Mouse (Mus musculus) lung, adult 2 months (tissue): ENCODE data around the gene Klrb1. TPM values are rescaled to one million over a fixed set of nuclear protein-coding genes. Genes with fewer than 3 reads are reported as not detected.

ENCODE experiments used
- DNase-seq: peaks from one replicate; pipeline ENCODE4 v3.0.0; 2022
- H3K4me1 ChIP-seq: fragments of 200-500 bp; 2 replicates; pipeline ENCODE4 v1.6.1; 2011; ENCODE audit warnings: low read length; ENCODE audit not compliant: control insufficient read depth, insufficient read depth
- H3K4me3 ChIP-seq: fragments of 200-500 bp; replicated peaks from 2 replicates; pipeline ENCODE3; 2011; ENCODE audit warnings: low read depth, mild to moderate bottlenecking, control low read depth, low read length; ENCODE audit errors: extremely low read depth
- CTCF ChIP-seq: fragments of 200-500 bp; IDR thresholded peaks from 2 replicates; pipeline ENCODE4 v1.5.1; 2011; ENCODE audit warnings: mild to moderate bottlenecking, low read length, control low read depth; ENCODE audit not compliant: insufficient read depth
- POLR2A ChIP-seq: fragments of 200-500 bp; IDR thresholded peaks from 2 replicates; pipeline ENCODE4 v1.6.1; 2011; ENCODE audit warnings: low read depth, mild to moderate bottlenecking, control low read depth, low read length, borderline replicate concordance; ENCODE audit errors: extremely low read depth
- WGBS: fragments of 180-500 bp; shearing (Covaris S2); methylation state at CpG from one replicate; pipeline ENCODE4 v1.1.7; 2018; 5-methylcytosine and 5-hydroxymethylcytosine counted together
- polyA plus RNA-seq: library from polyadenylated mRNA; depleted of rRNA; stranded (reverse); fragments of >200 nt; gene quantifications from 2 replicates; pipeline ENCODE4 v1.2.3, GENCODE M21; 2012; rRNA removed

Klrb1 gene
- polyA plus RNA-seq, 1 experiment: not detected

DNA sequence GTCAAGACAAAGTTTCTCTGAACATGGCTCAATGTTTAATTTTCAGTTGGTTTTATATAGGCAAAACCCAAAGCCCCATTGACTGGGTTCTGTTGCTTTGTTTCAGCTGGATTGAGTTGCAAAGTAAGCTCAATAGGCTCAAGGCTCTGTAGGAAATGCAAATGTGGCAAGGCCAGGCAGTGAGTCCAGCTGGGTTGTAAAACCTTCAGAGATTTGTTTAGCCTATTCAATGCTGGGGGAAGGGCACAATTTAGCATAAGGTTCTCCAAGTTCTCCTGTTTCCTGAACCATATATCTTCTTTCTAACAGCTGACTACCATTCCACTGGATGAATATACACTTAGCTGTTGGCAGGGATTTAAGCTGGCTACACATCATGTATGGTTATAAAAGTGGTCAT, 12.0 kb upstream of the Klrb1 start:
- TF ChIP-seq POLR2A (no peak), CTCF (no peak)
- no peak overlapping the region for H3K4me3 ChIP-seq
- H3K4me1 ChIP-seq: no peaks in the 10 kb centered on the region; the same call in 1 of the 2 replicates
- DNase-seq: no peak

DNA sequence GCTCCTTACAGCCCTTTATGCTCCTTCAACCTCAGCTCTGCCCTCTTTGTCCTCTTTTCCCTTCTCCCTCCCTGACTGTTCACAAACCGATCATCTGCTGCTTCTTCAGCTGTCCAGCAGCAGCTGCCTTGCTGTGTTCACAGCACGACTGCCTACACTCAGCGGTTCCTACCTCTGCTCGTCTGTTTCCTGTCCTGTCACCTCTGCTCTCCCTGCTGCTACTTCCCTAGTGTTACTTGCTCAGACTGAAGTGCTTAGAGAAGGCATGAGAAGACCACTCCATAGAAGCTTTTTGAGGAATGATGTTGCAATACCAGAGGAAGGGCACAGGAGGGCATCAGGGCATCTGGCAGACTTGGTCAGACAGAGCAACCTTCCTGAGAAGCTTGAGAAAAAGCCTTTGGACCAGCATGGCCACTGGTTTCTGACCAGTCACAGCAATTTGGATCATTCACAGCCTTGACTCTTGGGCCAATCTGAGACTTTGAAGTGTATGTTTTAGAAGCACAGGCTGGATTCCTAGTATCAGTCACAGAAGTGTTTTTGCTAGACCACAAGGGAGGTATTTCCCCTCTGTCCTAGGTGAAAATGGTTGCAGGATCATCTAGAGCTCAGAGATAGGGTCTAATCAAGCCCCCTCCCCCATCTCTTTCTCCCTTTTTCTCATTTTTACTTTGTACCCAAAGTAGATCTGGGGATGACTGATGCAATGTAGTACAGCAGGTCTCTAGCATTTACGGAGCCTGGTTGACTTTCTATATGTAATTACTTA, 11.2 kb upstream of the Klrb1 start:
- TF ChIP-seq CTCF (no peak), POLR2A (no peak)
- DNase-seq: no peak
- Histone ChIP-seq H3K4me1 (no peaks in the 10 kb centered on the region; the same call in 1 of the 2 replicates), H3K4me3 (no peak overlapping the region)
- 42% methylated on average over 5 of the region's 5 CpGs for WGBS

DNA sequence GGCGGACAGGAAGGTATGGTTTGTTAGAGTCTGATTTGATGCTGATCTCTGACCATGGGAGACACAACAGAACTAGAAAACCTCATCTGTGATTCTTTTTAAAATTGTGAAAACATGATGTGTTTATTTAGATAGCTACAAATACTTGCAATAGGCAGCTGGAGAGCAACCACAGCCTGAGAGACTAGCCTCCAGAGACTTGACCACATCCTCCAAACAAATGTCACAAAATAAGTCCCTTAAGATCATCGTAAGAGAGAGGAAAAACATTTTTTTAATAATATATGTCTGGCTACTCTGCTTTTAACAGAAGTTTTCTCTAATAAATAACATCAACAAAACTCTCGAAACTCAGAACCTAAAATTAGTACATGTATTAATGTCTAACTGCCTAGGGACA, 9.2 kb upstream of the Klrb1 start:
- DNase-seq: no peak
- no peak overlapping the region for H3K4me3 ChIP-seq

DNA sequence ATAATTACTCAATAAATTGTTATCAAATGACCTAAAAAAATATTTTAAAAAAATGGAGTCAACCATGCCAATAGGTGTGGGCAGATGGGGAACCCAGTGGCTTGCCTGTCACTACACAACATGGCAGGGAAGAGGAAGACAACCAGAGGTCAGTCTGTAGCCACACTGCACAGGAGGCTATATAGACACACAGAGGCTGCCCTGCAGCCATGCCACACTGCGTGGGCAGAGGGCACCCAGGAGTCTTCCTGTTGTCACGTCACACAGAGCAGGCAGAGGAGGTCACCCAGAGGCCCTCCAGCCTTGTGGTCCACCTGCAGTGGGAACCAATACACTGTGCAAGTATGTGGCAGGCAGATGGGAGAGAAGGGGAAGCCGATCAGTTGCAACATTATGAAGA, 21.2 kb downstream of the Klrb1 start:
- TF ChIP-seq POLR2A: no peak
- no peak for TF ChIP-seq CTCF
- DNase-seq: no peak
- 78% methylated on average over 3 of the region's 3 CpGs for WGBS
- H3K4me1 ChIP-seq: no peaks in the 10 kb centered on the region
- H3K4me3 ChIP-seq: no peak overlapping the region

More for the DNA sequence above, 9.2 kb upstream of the Klrb1 start:
- no peak for TF ChIP-seq POLR2A
- TF ChIP-seq CTCF: no peak
- WGBS: 74% methylated on average over 3 of the region's 3 CpGs
- no peaks in the 10 kb centered on the region; the same call in 1 of the 2 replicates for H3K4me1 ChIP-seq

DNA sequence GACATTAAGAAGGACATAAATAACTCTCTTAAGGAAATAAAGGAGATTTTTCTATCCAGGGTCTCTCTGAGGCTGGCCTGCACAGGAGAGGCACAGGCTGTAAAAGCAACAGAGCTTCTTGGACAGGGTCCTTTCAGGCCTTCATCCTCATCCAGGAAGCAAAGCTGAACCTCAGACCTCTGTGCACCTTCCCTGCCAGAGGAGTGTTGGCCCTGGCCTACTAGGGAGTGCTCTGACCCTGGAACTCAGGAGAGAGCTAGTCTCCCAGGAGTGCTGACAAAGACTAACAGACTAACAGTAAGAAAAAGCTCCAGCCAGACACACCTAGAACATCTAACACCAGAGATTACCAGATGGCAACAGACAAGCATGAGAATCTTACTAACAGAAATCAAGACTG, 43.3 kb downstream of the Klrb1 start:
- H3K4me3 ChIP-seq: no peak overlapping the region
- no peak for DNase-seq
- TF ChIP-seq POLR2A: no peak
- no peaks in the 10 kb centered on the region for H3K4me1 ChIP-seq

DNA sequence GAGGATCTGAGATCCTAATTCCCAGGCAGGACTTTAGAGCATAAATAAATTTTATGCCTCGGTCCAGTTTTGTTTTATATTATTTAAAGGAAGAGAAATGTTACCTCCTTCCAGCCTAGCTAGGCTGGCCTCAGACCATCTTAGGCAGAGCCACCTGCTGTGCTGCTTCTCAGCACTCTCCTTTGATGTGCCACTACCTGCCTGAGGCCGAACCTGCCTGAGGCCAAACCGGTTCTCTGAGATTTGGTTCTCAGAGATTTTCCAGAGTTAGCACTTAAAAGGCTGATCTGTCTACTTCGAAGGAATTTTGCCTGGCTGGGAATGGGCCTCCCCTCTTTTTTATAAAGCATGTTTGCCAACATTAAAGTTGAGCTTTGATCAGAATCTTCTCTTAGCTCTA, 52.9 kb downstream of the Klrb1 start:
- Histone ChIP-seq H3K4me1 (no peaks in the 10 kb centered on the region), H3K4me3 (no peak overlapping the region)
- no peak for DNase-seq
- 42% methylated on average over 4 of the region's 4 CpGs for WGBS
- TF ChIP-seq POLR2A (no peak), CTCF (no peak)

DNA sequence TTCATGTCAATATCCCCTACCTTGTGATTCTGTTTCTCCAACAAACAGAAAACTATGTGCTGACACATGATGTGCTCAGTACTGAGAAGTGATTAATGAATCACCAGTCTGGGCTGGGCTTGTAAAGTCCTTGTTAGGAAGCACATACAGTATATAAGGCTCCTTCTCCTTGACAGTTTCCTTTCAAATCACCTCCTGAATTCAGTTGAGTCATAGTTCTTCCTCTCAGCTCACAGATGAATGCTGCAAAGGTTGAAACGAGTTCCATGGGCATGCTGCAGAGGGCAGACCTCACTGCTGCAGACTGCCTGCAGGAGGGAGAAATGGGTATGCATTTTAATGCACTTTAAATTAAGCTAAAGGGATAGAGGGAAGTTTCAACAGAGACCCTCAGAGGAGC, 60.7 kb downstream of the Klrb1 start, which contains the start of gene Clec2h:
Gene Clec2h (plus strand): TSS at position 180 of the 400 bp plus-strand sequence.
- H3K4me3 ChIP-seq: no peak within 1 kb of the TSS
- no peak for TF ChIP-seq CTCF
- no peak for TF ChIP-seq POLR2A
- 3% methylated on average over 1 of the region's 1 CpGs for WGBS
- no peaks in the 10 kb centered on the region for H3K4me1 ChIP-seq
- no peak for DNase-seq

DNA sequence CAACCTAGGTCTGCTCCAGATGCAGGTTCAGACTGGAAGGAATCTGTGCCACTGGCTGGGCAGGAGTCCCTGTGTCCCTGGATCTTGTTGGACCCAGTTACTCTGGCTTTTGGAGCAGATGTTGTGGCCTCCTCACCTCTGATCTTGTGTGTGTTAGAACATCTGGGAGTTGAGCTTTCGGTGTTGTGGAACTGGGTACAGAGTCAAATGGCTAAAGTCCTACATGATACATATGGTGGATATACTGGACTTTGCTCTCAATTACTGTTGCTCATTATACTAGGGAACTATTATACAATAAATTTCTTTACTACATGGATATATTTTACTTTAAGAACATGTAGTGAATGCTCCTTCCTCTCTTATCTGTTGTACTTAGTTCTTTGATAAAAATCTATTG, 61.6 kb downstream of the Klrb1 start:
- WGBS: 97% methylated on average over 1 of the region's 1 CpGs
- no peak overlapping the region for H3K4me3 ChIP-seq
- no peaks in the 10 kb centered on the region for H3K4me1 ChIP-seq
- no peak for DNase-seq
- TF ChIP-seq CTCF (no peak), POLR2A (no peak)

Other genes starting within 250 kb of the Klrb1 start
- gene Pzp, start 196.3 kb downstream of the Klrb1 start, polyA plus RNA-seq: 0.31 and 0.54 TPM in 2 replicates
- 2.8 and 5.1 TPM in 2 replicates for gene A2ml1, start 141.5 kb downstream of the Klrb1 start, polyA plus RNA-seq
- gene Klrb1a, start 99.5 kb downstream of the Klrb1 start, polyA plus RNA-seq: 0.52 and 1.8 TPM in 2 replicates
- gene Clec2h, start 60.7 kb downstream of the Klrb1 start, polyA plus RNA-seq: 0.17 TPM in 1 of 2 replicates, not detected in the other
- gene Klrb1c, start 66.2 kb upstream of the Klrb1 start, polyA plus RNA-seq: 1.8 and 2.6 TPM in 2 replicates
- gene Gm44511, start 103.3 kb upstream of the Klrb1 start, polyA plus RNA-seq: 0.41 TPM in 1 of 2 replicates, not detected in the other
- 2.4 and 2.7 TPM in 2 replicates for gene Klrb1b, start 103.3 kb upstream of the Klrb1 start, polyA plus RNA-seq
- 0.79 and 1.6 TPM in 2 replicates for gene Clec2i, start 164.5 kb upstream of the Klrb1 start, polyA plus RNA-seq
- gene BC035044, start 168.1 kb upstream of the Klrb1 start, polyA plus RNA-seq: 1.2 and 2.7 TPM in 2 replicates
- 0.70 TPM in 1 of 2 replicates, not detected in the other for gene Clec2g, start 211.3 kb upstream of the Klrb1 start, polyA plus RNA-seq